Mouse (Mus musculus) testis, adult 2 months (tissue): ENCODE results near the gene Slc39a11. TPM values are rescaled to one million over a fixed set of nuclear protein-coding genes. Genes with fewer than 3 reads are reported as not detected.

Experiments
- H3K27ac ChIP-seq: fragments of 200-500 bp; 2 replicates; pipeline ENCODE4 v1.5.1; 2012; ENCODE audit warnings: low read depth, low read length; ENCODE audit not compliant: control insufficient read depth, insufficient read depth
- H3K27me3 ChIP-seq: fragments of 200-500 bp; 2 replicates; pipeline ENCODE4 v1.6.1; 2012; ENCODE audit warnings: mild to moderate bottlenecking, low read length, moderate library complexity; ENCODE audit not compliant: control insufficient read depth, insufficient read depth
- H3K36me3 ChIP-seq: fragments of 200-500 bp; 2 replicates; pipeline ENCODE4 v1.6.1; 2012; ENCODE audit warnings: mild to moderate bottlenecking, low read length; ENCODE audit not compliant: control insufficient read depth, insufficient read depth
- H3K4me1 ChIP-seq: fragments of 200-500 bp; 2 replicates; pipeline ENCODE4 v1.6.1; 2012; ENCODE audit warnings: low read length; ENCODE audit not compliant: control insufficient read depth, insufficient read depth
- H3K4me3 ChIP-seq: fragments of 200-500 bp; 2 replicates; pipeline ENCODE4 v1.5.1; 2012; ENCODE audit warnings: low read depth, mild to moderate bottlenecking, low read length, moderate library complexity, mixed read lengths; ENCODE audit not compliant: control insufficient read depth
- CTCF ChIP-seq: fragments of 200-500 bp; IDR thresholded peaks from 2 replicates; pipeline ENCODE4 v1.5.1; 2012; ENCODE audit warnings: low read depth, mild to moderate bottlenecking, inconsistent platforms, low read length, moderate library complexity; ENCODE audit not compliant: control insufficient read depth, insufficient read depth, insufficient replicate concordance
- POLR2A ChIP-seq: fragments of 200-500 bp; IDR thresholded peaks from 2 replicates; pipeline ENCODE4 v1.6.1; 2012; ENCODE audit warnings: low read depth, mild to moderate bottlenecking, inconsistent platforms, low read length, moderate library complexity; ENCODE audit not compliant: control insufficient read depth
- polyA plus RNA-seq: library from polyadenylated mRNA; depleted of rRNA; stranded (reverse); fragments of >200 nt; gene quantifications from 2 replicates; pipeline ENCODE4 v1.2.3, GENCODE M21; 2012

The Slc39a11 gene
- polyA plus RNA-seq, 1 experiment: 8.9 TPM

GRCm38 (mm10) chr11:113538406-113538917 is 111.4 kb downstream of the Slc39a11 start:
- Histone ChIP-seq H3K4me3 (no peak overlapping the region), H3K36me3 (no peaks in the 10 kb centered on the region), H3K27me3 (no peaks in the 10 kb centered on the region), H3K27ac (no peak overlapping the region), H3K4me1 (no peaks in the 10 kb centered on the region)
- no peak for TF ChIP-seq CTCF
- TF ChIP-seq POLR2A: no peak

- Histone ChIP-seq H3K36me3 (no peaks in the 10 kb centered on the region), H3K4me3 (no peak overlapping the region), H3K4me1 (no peaks in the 10 kb centered on the region), H3K27me3 (no peaks in the 10 kb centered on the region), H3K27ac (no peak overlapping the region)
- no peak for TF ChIP-seq POLR2A
- TF ChIP-seq CTCF: no peak
These were observed 112.2 kb downstream of the Slc39a11 start for GRCm38 (mm10) chr11:113537715-113538114.

- Histone ChIP-seq H3K36me3 (no peaks in the 10 kb centered on the region), H3K27ac (no peak overlapping the region), H3K27me3 (no peaks in the 10 kb centered on the region), H3K4me1 (no peaks in the 10 kb centered on the region), H3K4me3 (no peak overlapping the region)
- TF ChIP-seq CTCF (no peak), POLR2A (no peak)
These were observed 112.7 kb downstream of the Slc39a11 start for GRCm38 (mm10) chr11:113537199-113537586.

- Histone ChIP-seq H3K27me3 (no peaks in the 10 kb centered on the region), H3K36me3 (no peaks in the 10 kb centered on the region), H3K4me3 (no peak overlapping the region), H3K4me1 (no peaks in the 10 kb centered on the region), H3K27ac (no peak overlapping the region)
- TF ChIP-seq POLR2A (no peak), CTCF (no peak)
These were observed 113.3 kb downstream of the Slc39a11 start for GRCm38 (mm10) chr11:113536308-113537198.

- H3K4me3 ChIP-seq: no peak overlapping the region
- H3K27me3 ChIP-seq: no peaks in the 10 kb centered on the region
- H3K27ac ChIP-seq: no peak overlapping the region
- no peaks in the 10 kb centered on the region for H3K36me3 ChIP-seq
- no peaks in the 10 kb centered on the region for H3K4me1 ChIP-seq
- no peak for TF ChIP-seq POLR2A
These were observed 115.5 kb downstream of the Slc39a11 start for GRCm38 (mm10) chr11:113534341-113534740.

GRCm38 (mm10) chr11:113533931-113534330 is 115.9 kb downstream of the Slc39a11 start:
- no peak overlapping the region for H3K27ac ChIP-seq
- H3K27me3 ChIP-seq: no peaks in the 10 kb centered on the region
- no peak overlapping the region for H3K4me3 ChIP-seq
- TF ChIP-seq CTCF (no peak), POLR2A (no peak)
- no peaks in the 10 kb centered on the region for H3K4me1 ChIP-seq
- H3K36me3 ChIP-seq: no peaks in the 10 kb centered on the region

- Histone ChIP-seq H3K36me3 (no peaks in the 10 kb centered on the region), H3K27ac (no peak overlapping the region), H3K4me1 (no peaks in the 10 kb centered on the region), H3K27me3 (no peaks in the 10 kb centered on the region), H3K4me3 (no peak overlapping the region)
- TF ChIP-seq CTCF (no peak), POLR2A (no peak)
These were observed 121.5 kb downstream of the Slc39a11 start for GRCm38 (mm10) chr11:113528391-113528790.

- Histone ChIP-seq H3K27me3 (no peaks in the 10 kb centered on the region), H3K36me3 (no peaks in the 10 kb centered on the region), H3K4me3 (no peak overlapping the region), H3K27ac (no peak overlapping the region), H3K4me1 (no peaks in the 10 kb centered on the region)
- TF ChIP-seq CTCF: no peak
- TF ChIP-seq POLR2A: no peak
These were observed 124.1 kb downstream of the Slc39a11 start for GRCm38 (mm10) chr11:113525731-113526130.
